12 mouse cellular contexts compared by ENCODE assay signal in genomic region chr9:45787547-45787946, GRCm38 (mm10). TPM values are rescaled to one million over a fixed set of nuclear protein-coding genes. Genes with fewer than 3 reads are reported as not detected.
DNase-seq lines count a peak whose midpoint lies in the region; ATAC-seq lines count a peak whose summit lies in the region.
"Had no signal": no experiment of that assay in that cellular context is flagged by ENCODE, and none has a peak within 500 bp of the region (broad histone marks: within the 10 kb centered on the region; RNA-seq: fewer than 3 reads in every experiment).

No protein-coding gene starts in this region.

- WGBS in heart, embryonic 14.5 days: 26% methylated on average over 6 of the region's 6 CpGs
- WGBS in lung, embryonic 15.5 days: 35% methylated on average over 6 of the region's 6 CpGs

- no peaks in the 10 kb centered on the region for H3K9me3 ChIP-seq in heart, embryonic 14.5 days (ENCODE audit: control insufficient read depth, low read length)
- no peaks in the 10 kb centered on the region for H3K9me3 ChIP-seq in lung, embryonic 15.5 days
- H3K9me3 ChIP-seq: midbrain, embryonic 13.5 days had no signal

- H3K9ac ChIP-seq in heart, embryonic 14.5 days (ENCODE audit: low read length): no peak overlapping the region
- peak overlapping the region; percentile 19; the same call in 1 of the 2 replicates for H3K9ac ChIP-seq in lung, embryonic 15.5 days
- H3K9ac ChIP-seq: midbrain, embryonic 13.5 days had no signal

- H3K4me2 ChIP-seq in heart, embryonic 14.5 days (ENCODE audit: low read length): peak overlapping the region; percentile 7; the same call in 1 of the 2 replicates
- H3K4me2 ChIP-seq in lung, embryonic 15.5 days: no peak overlapping the region
- H3K4me2 ChIP-seq: midbrain, embryonic 13.5 days had no signal

- H3K4me1 ChIP-seq in heart, embryonic 14.5 days (ENCODE audit: control insufficient read depth in 2 of 2, insufficient read depth in 2 of 2, low read length in 2 of 2): peaks cover 11 to 19% of the 10 kb centered on the region in 2 experiments
- H3K4me1 ChIP-seq in lung, embryonic 15.5 days: peaks cover 20% of the 10 kb centered on the region

- no peak for ATAC-seq in heart, embryonic 14.5 days (ENCODE audit: insufficient number of reproducible peaks, insufficient read depth, low FRiP score, low read depth)
- peak; percentile 20; the same call in 1 of the 2 replicates for ATAC-seq in lung, embryonic 15.5 days (ENCODE audit: borderline replicate concordance, extremely low read depth, low FRiP score, low TSS enrichment)
- 0 out of 2 replicates have a peak, but pooled peaks have one; percentile 18 for ATAC-seq in common myeloid progenitor, adult 5-6 weeks (replicated peaks; ENCODE audit: low read depth, poor library complexity, severe bottlenecking)
- ATAC-seq in megakaryocyte progenitor cell, adult 5-6 weeks (replicated peaks; ENCODE audit: poor library complexity): peak; percentile 58
- ATAC-seq: activated CD4-positive, CD25-positive, alpha-beta regulatory T cell, adult 4 months; midbrain, embryonic 13.5 days had no signal

- no peaks in the 10 kb centered on the region for H3K27me3 ChIP-seq in heart, embryonic 14.5 days (ENCODE audit: control insufficient read depth, insufficient read depth, low read length)
- no peaks in the 10 kb centered on the region for H3K27me3 ChIP-seq in lung, embryonic 15.5 days
- H3K27me3 ChIP-seq: midbrain, embryonic 13.5 days had no signal

- peak overlapping the region; percentile 58 to 73 for H3K27ac ChIP-seq in heart, embryonic 14.5 days (replicated peaks in 1 of 2; ENCODE audit: control insufficient read depth in 1 of 2, insufficient read depth in 1 of 2, low read depth in 2 of 2, low read length in 2 of 2)
- peak overlapping the region; percentile 44; the same call in 1 of the 2 replicates for H3K27ac ChIP-seq in lung, embryonic 15.5 days
- H3K27ac ChIP-seq: gastrocnemius, adult 2 months; midbrain, embryonic 13.5 days had no signal

- H3K36me3 ChIP-seq in heart, embryonic 14.5 days (ENCODE audit: control insufficient read depth, insufficient read depth, low read length): 0 out of 2 replicates have a peak, but pooled peaks cover 25% of the 10 kb centered on the region
- no peaks in the 10 kb centered on the region for H3K36me3 ChIP-seq in lung, embryonic 15.5 days

- H3K4me3 ChIP-seq in heart, embryonic 14.5 days (ENCODE audit: control insufficient read depth in 1 of 2, insufficient read depth in 1 of 2, low read depth in 1 of 2, low read length in 2 of 2): no peak overlapping the region
- H3K4me3 ChIP-seq in lung, embryonic 15.5 days: no peak overlapping the region
- H3K4me3 ChIP-seq: gastrocnemius, adult 2 months; midbrain, embryonic 13.5 days had no signal

- DNase-seq in heart, adult 18-20 months: no peak
- no peak for DNase-seq in lung, postnatal 36 days
- no peak for DNase-seq in retina, postnatal 1 day
- no peak for DNase-seq in gastrocnemius, postnatal 4 days (ENCODE audit: low spot score in 2 of 2)
- DNase-seq: gastrocnemius, adult 2 months; kidney, adult 11 months had no signal

RNA-seq across cellular contexts. Expression of gene Cep164, which starts 40.9 kb away (rescaled TPM):
- polyA plus RNA-seq in heart, embryonic 14.5 days (2014; fragmentation: Nextera tagmentation; extraction: Ambion mirVana): 12.7 and 14.3 TPM in 2 replicates
- 1 to 10 TPM; 5.7 to 6.5 TPM for total RNA-seq in heart, adult 18-20 months (2021)
- 21.5 and 22.1 TPM in 2 replicates for polyA plus RNA-seq in lung, embryonic 15.5 days (2015; fragmentation: Nextera tagmentation; extraction: Ambion mirVana)
- total RNA-seq in common myeloid progenitor, adult 5-6 weeks (2017): 12.4 and 13.8 TPM in 2 replicates
- total RNA-seq in megakaryocyte progenitor cell, adult 5-6 weeks (2015): 9.7 and 15.5 TPM in 2 replicates
- 16.2 and 19.8 TPM in 2 replicates for total RNA-seq in megakaryocyte progenitor cell, adult 5-6 weeks (2017)
- total RNA-seq in gastrocnemius, postnatal 4 days (2021): 10 to 100 TPM; 11.9 to 12.5 TPM

RNA-seq across cellular contexts. Expression of gene Bace1, which starts 50.8 kb away (rescaled TPM):
- polyA plus RNA-seq in heart, embryonic 14.5 days (2014; fragmentation: Nextera tagmentation; extraction: Ambion mirVana): 21.8 and 22.9 TPM in 2 replicates
- 10 to 100 TPM; 23.4 to 25.0 TPM for total RNA-seq in heart, adult 18-20 months (2021)
- polyA plus RNA-seq in lung, embryonic 15.5 days (2015; fragmentation: Nextera tagmentation; extraction: Ambion mirVana): 25.2 and 26.2 TPM in 2 replicates
- 9.0 and 13.7 TPM in 2 replicates for total RNA-seq in common myeloid progenitor, adult 5-6 weeks (2017)
- total RNA-seq in megakaryocyte progenitor cell, adult 5-6 weeks (2015): 29.5 and 31.0 TPM in 2 replicates
- 33.4 and 44.1 TPM in 2 replicates for total RNA-seq in megakaryocyte progenitor cell, adult 5-6 weeks (2017)
- total RNA-seq in gastrocnemius, postnatal 4 days (2021): 10 to 100 TPM; 36.9 to 39.6 TPM
